Mouse (Mus musculus) WW6 (cell line): ENCODE data around the gene Gcc2.
"Not testable (repeated sequence)": the region's sequence is repeated elsewhere in the genome, so short reads cannot be mapped to it uniquely, and the experiment has no call there.

Experiments used
- DNase-seq: peaks from one replicate; pipeline ENCODE4 v3.0.0-alpha.2; 2013; ENCODE audit warnings: low read depth, low spot score

Gene Gcc2

DNA sequence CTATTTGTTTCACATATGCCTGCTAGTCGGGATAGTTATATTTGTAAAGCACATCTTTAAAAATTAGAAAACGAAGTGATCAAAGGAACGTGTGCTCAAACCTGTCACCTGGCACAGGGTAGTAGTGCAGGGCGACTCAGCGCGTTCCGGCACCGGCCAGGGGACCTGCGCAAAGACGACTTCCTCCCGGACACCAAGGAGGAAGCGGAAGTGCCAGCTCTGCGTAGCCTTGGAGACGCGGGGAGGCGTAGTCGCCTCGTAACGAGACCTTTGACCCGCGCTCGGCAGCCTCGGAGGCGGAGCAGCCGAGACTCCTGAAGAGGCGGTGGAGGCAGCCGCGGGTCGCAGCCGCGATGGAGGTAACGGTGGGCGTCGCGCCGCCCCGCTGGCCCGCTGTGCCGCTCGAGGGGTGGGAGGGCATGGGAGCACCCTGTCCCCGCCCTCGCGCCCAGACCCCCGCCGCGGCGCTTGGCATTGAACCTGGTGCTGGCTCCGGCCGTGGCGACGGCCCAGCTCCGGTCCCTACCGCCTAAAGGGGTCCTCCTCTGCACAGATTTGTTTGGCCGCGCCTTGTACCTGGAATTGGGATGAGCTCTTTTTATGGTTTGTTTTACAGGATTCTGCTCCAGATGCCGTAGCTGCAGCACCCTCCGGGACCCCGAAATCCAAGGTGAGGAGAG, at the start of gene Gcc2:
TSS of gene Gcc2 (plus strand) at position 285 of the 680 bp plus-strand sequence.
- peak; percentile 74 for DNase-seq

DNA sequence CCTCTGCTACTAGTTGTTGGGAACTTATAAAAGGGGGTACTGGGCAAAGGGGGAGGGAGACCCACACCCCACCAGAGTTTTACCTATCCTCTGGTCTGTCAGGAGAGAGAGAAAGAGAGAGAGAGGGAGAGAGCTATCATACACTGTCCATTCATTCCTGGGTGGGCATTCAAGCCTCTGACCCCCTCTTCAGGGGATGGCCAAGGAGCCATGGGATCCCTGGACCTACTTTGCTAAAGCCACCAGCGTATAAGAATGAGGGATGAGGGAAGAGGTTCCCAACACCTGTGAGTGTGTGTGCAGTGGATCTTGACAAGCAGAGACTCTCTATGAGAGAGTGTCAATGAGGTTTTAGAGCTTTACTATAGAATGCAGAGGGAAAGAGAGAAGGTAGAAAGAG, 49.3 kb upstream of the Gcc2 start:
- no peak for DNase-seq

DNA sequence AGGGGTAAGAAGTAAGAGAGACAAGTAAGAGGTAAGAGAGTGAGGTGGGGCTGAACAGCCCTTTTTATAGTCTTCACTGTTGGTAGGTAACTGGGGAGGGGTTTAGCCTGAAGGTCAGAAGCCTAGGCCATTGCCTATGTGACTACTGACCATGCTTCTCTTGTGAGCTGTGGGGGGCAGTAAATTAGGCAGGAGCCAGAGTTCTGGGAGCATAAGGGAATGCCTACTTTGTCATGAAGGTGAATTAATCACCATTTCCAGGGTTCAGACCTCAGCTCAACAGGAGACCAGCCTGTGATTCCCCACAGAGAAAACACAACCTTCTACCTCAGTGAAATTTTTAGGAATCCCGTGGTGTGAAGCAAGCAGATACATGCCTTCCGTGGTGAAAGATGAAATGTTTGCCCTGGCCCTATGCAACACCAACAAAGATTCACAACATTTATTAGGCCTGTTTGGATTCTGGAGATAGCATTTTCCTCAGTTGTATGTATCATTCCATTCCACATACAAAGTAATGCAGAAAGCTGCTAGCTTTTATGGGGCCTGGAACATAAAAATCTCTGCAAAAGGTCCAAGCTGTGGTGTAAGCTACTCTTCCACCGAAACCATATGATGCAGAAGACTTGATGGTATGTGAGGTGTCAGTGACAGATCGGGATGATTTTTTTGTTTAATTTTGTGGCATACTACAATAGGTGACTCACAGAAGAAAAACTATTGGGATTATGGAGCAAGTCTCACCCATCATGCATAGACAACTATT, 48.5 kb upstream of the Gcc2 start:
- no peak for DNase-seq

- no peak for DNase-seq
Measured at GRCm38 (mm10) chr10:58209710-58210467, 45.4 kb upstream of the Gcc2 start.

GRCm38 (mm10) chr10:58210514-58210913, 44.8 kb upstream of the Gcc2 start:
- DNase-seq = no peak

DNA sequence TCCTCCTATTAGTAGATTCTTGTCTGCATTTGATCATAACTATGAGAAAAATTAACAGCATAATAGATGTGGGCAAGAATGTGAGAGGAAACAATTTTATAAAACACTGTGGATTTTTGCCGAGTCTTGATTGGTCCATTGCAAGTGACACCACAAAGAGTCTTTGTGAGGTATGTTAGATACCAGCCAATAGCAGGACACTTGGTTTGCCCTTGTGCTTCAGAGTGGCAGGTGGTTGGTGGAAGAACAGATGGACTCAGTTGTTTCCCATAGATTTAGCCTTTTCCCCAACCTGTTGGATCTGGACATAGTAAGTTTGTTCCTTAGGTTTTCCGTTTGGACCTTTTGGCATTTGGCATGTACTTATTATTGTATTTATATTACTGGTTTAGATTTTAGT, 44.1 kb upstream of the Gcc2 start:
- DNase-seq = no peak

DNA sequence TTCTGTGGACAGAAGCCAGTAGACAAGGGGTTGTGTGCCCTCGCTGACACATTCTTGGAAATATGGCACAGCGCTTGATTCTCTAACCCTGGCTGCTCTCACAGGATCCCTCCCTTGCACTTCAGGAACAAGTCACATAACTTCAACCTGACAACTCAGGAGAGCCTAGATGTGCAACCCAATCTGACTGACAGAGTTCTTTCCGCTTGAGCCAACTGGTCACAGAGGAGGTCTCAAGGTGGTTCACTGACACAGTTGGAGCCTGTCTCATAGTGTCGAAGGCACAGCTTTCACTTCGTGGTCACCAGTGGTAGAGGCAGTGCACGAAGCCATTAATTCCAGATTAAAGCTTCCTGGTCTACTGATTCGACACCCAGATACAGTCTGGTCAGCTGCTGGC, 43.1 kb upstream of the Gcc2 start:
- DNase-seq = no peak

- no peak for DNase-seq
Measured at GRCm38 (mm10) chr10:58214497-58214896, 40.8 kb upstream of the Gcc2 start.

DNA sequence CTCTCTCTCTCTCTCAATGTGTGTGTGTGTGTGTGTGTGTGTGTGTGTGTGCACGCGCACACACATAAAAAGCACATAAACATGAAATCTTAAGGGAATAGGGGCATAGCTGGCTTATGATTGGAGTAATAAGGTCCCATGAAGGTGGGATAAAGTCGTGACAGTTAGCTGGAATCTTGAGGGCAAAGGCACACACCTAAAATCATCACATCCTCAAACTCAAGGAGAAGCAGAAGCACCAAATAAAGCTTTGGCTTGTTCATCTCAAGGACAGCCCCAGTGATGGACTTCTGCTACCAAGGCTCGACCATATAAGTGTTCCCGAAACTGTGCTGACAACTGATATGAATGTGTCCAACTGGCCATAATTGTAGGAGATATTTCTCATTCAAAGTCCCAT, 40.4 kb upstream of the Gcc2 start:
- no peak for DNase-seq

- DNase-seq = no peak
Measured at GRCm38 (mm10) chr10:58215353-58215752, 39.9 kb upstream of the Gcc2 start.

DNA sequence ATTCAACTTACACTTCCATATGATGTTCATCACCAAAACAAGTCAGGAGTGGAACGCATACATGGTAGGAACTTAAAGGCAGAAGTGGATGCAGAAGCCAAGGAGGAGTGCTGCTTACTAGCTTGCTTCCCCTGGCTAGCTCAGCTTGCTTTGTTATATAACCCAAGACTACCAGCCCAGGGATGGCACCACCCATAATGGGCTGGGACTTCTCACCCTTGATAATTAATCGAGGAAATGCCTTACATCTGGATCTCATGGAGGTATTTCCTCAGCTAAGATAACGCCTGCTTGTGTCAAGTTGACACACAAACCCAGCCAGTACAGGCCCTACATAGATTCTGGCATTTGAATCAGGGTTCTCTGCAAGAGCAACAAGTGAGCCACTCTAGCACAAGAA, 37.9 kb upstream of the Gcc2 start:
- no peak for DNase-seq

DNA sequence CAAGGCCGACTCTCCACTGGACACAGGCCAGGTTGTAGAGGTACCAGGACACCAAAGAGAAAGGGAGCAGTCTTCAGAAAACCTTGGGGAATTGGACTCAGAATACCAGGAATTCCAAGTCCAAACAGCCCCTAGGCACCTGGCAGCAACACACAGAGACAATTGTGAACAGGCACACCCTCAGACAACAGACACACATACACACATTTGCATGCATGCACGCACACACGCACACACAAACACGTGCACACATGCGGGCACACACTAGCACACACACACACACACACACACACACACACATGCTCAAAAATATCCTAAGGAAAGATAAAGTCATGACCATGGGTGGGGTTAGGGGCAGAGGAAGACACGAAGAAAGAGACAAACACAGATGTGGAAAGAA, 34.6 kb upstream of the Gcc2 start:
- DNase-seq = no peak

- DNase-seq = not testable (repeated sequence)
Measured at GRCm38 (mm10) chr10:58221571-58221970, 33.7 kb upstream of the Gcc2 start.

- DNase-seq = not testable (repeated sequence)
Measured at GRCm38 (mm10) chr10:58223161-58223560, 32.1 kb upstream of the Gcc2 start.

DNA sequence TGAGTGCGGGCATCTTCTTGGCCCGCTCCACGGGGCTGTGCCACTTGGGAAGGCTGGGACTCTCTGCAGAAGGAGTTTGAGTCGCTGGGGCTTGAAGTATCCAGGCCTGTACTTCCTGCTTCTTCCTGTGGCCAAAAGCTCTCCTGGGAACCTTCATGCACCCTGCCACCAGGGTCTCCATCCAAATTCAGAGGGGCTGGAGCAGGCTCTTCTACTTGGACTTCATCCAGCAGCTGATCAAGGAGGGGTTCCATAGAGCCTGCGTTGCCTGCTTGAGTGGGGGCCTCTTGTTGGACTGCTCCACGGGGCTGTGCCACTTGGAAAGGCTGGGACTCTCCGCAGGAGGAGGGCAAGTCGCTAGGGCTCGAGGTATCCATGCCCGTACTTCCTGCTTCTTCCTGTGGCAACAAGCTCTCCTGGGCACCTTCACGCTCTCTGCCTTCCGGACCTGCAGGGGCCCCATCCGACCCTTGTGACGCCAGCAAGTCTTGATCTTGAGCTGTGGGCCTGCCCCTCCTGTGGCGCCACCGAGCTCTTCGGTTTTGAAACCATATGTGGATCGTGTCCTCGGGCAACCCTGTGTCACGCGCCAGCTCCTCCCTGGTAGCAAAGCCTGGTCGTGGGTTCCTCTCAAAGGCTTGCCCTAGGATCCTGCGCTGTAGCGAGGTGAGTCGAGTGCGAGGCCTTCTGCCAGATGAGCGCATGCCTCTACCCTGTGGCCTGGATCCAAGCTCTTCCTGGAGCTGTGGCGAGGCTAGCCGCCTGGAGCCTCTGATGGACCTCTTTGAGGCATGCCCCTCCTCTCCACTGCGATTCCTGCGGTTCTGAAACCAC, 31.1 kb upstream of the Gcc2 start:
- peak; percentile 46 for DNase-seq

GRCm38 (mm10) chr10:58224827-58225785, 30.2 kb upstream of the Gcc2 start, which contains the start of gene AW822073:
Gene AW822073 (minus strand): TSS chr10:58224930.
- not testable (repeated sequence) for DNase-seq

DNA sequence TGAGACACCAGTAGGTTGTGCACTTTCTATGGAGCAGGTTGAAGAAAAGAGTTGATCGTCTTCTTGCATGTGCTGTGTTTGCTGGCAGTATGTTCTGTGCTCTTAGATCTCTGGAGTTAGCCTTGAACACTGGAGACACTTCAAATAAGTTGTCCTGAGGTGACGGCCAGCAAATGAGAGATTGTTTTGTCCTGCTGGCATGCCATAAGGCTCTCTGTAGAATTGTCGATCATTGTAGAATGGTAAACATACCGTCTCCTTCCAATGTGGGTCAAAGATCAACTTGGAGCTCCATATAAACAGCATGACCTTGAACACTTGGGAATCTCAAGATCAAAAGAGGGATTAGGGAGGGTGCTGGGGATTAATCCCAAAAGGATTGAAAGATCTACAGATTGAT, 28.9 kb upstream of the Gcc2 start:
- not testable (repeated sequence) for DNase-seq

GRCm38 (mm10) chr10:58227798-58228197, 27.5 kb upstream of the Gcc2 start:
- not testable (repeated sequence) for DNase-seq

DNA sequence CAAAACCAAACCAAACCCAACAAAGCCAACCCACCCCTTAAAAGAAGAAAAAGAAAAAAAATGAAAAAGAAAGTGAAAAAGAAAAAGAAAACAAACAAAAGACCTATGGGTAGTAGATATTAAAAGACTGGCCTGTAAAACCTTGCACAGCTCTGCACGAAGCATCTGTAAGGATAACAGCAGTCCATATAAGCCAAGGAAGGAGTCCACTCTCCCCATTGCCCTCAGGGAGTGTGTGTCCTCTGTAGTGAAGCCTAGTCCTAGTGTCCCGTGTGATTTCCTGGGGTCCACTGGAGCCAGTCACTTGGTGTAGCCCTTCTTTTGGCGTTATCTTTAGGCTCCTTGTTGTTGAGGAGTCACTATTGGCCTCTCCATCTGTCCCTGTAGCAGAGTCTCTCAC, 25.3 kb upstream of the Gcc2 start:
- not testable (repeated sequence) for DNase-seq

DNA sequence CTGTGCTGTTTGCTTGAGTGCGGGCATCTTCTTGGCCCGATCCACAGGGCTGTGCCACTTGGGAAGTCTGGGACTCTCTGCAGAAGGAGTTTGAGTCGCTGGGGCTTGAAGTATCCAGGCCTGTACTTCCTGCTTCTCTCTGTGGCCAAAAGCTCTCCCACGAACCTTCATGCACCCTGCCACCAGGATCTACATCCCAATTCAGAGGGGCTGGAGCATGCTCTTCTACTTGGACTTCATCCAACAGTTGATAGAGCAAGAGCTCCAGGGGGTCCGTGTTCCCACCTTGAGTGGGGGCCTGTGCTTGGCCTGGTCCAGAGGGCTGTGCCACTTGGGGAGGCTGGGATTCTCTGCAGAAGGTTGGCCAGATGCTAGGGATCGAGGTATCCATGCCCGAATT, 24.2 kb upstream of the Gcc2 start:
- not testable (repeated sequence) for DNase-seq
